Mouse (Mus musculus) liver, embryonic 16.5 days (tissue): ENCODE measurements around the gene Inava. TPM values are rescaled to one million over a fixed set of nuclear protein-coding genes. Genes with fewer than 3 reads are reported as not detected.

Source experiments
- ATAC-seq: fragments of 200-750 bp; cut with Nextera tagmentation; 2 replicates; pipeline ENCODE4 v1.8.0; 2017; ENCODE audit warnings: low read depth, mild to moderate bottlenecking, moderate number of reproducible peaks, moderate library complexity
- H3K27ac ChIP-seq: fragments of 300-500 bp; sonication (generic); 2 replicates; pipeline ENCODE4 v1.5.1; 2014; ENCODE audit warnings: mild to moderate bottlenecking, low read length
- H3K27me3 ChIP-seq: fragments of 300-500 bp; sonication (generic); 2 replicates; pipeline ENCODE4 v1.6.1; 2014; ENCODE audit warnings: low read depth, low read length, mixed read lengths; ENCODE audit not compliant: control insufficient read depth, insufficient read depth
- H3K36me3 ChIP-seq: fragments of 300-500 bp; sonication (generic); 2 replicates; pipeline ENCODE4 v1.6.1; 2014; ENCODE audit warnings: mild to moderate bottlenecking; ENCODE audit not compliant: control insufficient read depth, insufficient read depth
- H3K4me1 ChIP-seq: fragments of 300-500 bp; sonication (generic); 2 replicates; pipeline ENCODE4 v1.6.1; 2014; ENCODE audit warnings: low read depth, low read length, mixed read lengths; ENCODE audit not compliant: control insufficient read depth
- H3K4me2 ChIP-seq: fragments of 300-500 bp; sonication (generic); 2 replicates; pipeline ENCODE4 v1.6.1; 2014; ENCODE audit warnings: low read depth, low read length, mixed read lengths
- H3K4me3 ChIP-seq: fragments of 300-500 bp; sonication (generic); 2 replicates; pipeline ENCODE4 v1.5.1; 2014; ENCODE audit warnings: low read depth, mild to moderate bottlenecking, low read length
- H3K9ac ChIP-seq: fragments of 300-500 bp; sonication (generic); 2 replicates; pipeline ENCODE4 v1.6.1; 2014; ENCODE audit warnings: low read depth, low read length
- H3K9me3 ChIP-seq: fragments of 300-500 bp; sonication (generic); replicated peaks from 2 replicates; pipeline ENCODE4 v1.6.1; 2016; ENCODE audit warnings: low read length; ENCODE audit not compliant: control insufficient read depth
- WGBS: fragments of 180-500 bp; shearing (Covaris S2); extraction: QIAGEN DNeasy Blood & Tissue Kit; methylation state at CpG from one replicate; pipeline ENCODE4 v1.1.7; 2014; ENCODE audit not compliant: insufficient replicate concordance; 5-methylcytosine and 5-hydroxymethylcytosine counted together
- polyA plus RNA-seq: library from polyadenylated mRNA; unstranded; fragments of >200 nt; fragmentation: Nextera tagmentation; extraction: Ambion mirVana; gene quantifications from 2 replicates; pipeline ENCODE4 v1.2.1, GENCODE M21; 2015

The Inava gene
- polyA plus RNA-seq, 1 experiment from 2014 or later, result 0.44 TPM

DNA sequence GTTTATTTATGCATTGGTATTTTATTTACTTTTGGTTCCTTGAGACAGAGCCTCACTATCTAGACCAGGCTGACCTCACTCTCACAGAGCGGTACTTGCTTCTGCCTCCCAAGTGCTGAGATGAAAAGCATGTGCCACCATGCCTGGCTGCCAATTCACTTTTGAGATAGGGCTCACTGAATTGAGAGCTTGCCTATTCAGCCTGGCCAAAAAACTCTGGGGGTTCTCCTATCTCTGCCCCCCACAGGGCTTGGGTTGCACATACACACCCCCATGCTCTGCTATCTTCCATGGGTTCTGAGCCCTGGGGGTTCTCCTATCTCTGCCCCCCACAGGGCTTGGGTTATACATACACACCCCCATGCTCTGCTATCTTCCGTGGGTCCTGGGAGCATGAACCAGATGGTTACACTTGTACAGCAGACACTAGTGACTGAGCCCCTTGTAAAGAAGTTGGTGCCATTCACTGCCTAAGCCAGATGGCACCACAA, 54.5 kb downstream of the Inava start:
- Histone ChIP-seq H3K4me3 (no peak overlapping the region), H3K36me3 (no peaks in the 10 kb centered on the region), H3K27ac (peak overlapping the region; percentile 31; the same call in 1 of the 2 replicates), H3K4me2 (no peak overlapping the region), H3K27me3 (no peaks in the 10 kb centered on the region), H3K9me3 (no peaks in the 10 kb centered on the region), H3K9ac (no peak overlapping the region), H3K4me1 (peaks cover 30% of the 10 kb centered on the region)
- ATAC-seq, result peak; percentile 80
- 27% methylated on average over 2 of the region's 2 CpGs for WGBS

DNA sequence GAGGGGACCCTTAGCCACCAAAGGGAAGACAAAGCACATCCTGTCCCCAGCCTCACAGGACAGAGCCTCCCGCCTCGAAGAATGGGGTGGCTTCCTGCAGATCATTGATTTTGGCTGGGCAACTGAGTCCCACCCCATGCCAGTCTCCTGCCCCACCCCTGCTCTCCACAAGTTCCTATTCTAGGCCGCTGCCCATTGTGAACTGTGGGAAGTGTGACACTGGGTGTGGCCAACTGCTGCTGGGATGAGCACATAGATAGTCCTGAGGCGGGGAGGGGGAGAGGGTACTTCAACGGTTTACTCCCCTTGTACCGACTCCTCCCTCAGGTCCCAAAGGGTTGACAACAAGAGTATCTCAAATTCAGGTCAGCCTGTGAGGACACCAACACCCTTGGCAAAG, 55.3 kb downstream of the Inava start:
- 18% methylated on average over 6 of the region's 6 CpGs for WGBS
- Histone ChIP-seq H3K27me3 (no peaks in the 10 kb centered on the region), H3K9ac (no peak overlapping the region), H3K4me3 (no peak overlapping the region), H3K9me3 (no peaks in the 10 kb centered on the region), H3K4me1 (peaks cover 38% of the 10 kb centered on the region), H3K27ac (no peak overlapping the region; the same call in 1 of the 2 replicates), H3K36me3 (no peaks in the 10 kb centered on the region), H3K4me2 (no peak overlapping the region)
- peak; percentile 70 for ATAC-seq

DNA sequence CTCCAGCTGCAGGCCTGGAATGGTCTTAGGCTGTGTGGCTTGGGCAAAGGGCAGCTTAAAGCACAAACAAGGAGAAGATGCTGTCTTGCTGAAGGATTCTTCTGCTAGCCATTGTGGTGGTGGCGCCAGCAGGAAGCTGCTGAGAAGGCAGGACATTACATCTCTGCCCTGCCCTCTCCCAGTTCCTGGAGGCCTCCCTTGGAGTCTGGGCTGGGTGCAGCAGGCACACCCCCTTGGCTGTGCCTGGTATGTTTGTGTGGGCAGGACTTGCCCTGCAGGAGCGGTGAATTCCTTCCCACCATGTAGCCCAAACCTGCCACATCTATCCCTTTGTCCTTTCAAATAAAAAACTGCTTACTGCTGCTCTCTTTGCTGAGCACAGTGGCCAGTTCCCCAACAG, 57.0 kb downstream of the Inava start:
- H3K9ac ChIP-seq, result no peak overlapping the region
- no peak for ATAC-seq
- H3K4me1 ChIP-seq, result peaks cover 41% of the 10 kb centered on the region
- 62% methylated on average over 2 of the region's 2 CpGs for WGBS
- no peak overlapping the region for H3K27ac ChIP-seq
- no peaks in the 10 kb centered on the region for H3K9me3 ChIP-seq
- H3K36me3 ChIP-seq, result no peaks in the 10 kb centered on the region
- no peak overlapping the region for H3K4me3 ChIP-seq
- H3K4me2 ChIP-seq, result no peak overlapping the region
- no peaks in the 10 kb centered on the region for H3K27me3 ChIP-seq

DNA sequence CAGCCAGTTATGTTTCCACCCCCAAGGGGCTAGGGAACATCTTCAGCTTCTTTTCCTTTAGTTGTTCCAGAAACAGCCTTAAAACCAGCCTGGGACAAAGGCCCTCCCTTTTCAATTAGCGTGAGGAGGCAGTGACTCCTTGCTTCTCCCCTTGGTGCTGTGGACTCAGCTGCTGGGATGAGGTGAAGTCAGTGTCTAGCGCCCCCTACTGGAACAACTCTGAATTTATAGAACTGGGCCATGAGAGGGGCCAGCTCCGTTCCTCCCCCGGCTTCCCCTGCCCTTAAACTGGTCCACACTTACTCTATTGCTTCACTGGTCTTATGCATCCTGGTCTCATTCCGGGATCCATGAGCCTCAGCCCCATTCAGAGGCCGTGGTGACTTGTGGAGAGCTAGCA, 58.9 kb downstream of the Inava start:
- Histone ChIP-seq H3K9me3 (no peaks in the 10 kb centered on the region), H3K27me3 (no peaks in the 10 kb centered on the region), H3K4me2 (no peak overlapping the region), H3K4me3 (no peak overlapping the region), H3K27ac (no peak overlapping the region), H3K36me3 (no peaks in the 10 kb centered on the region; the same call in 1 of the 2 replicates), H3K4me1 (peaks cover 40% of the 10 kb centered on the region), H3K9ac (no peak overlapping the region)
- 26% methylated on average over 6 of the region's 6 CpGs for WGBS
- ATAC-seq, result no peak

DNA sequence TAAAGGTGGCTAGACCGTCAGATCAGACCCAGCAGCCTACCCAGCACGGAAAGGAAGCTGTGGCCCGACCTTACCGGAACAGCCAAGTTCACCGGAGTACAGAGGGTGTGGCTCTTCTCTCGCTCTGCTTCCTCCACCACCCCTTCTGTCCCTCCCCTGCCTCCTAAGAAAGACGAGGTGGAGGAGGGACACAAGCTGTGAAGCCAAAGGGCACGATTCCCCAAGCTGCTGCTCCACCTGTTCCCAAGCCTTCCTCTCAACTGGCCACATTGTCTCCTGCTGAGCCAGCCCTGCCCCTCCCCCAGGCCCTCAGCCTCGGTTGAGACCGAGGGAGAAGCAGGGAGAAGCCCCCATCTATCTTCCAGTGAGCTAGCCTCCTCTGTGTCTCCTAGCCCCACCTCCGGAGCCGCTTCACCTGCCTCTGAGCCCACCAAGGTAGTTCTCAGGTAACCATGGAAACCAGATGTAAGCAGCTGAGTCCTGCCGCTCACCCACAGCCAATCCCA, 59.9 kb downstream of the Inava start:
- peak overlapping the region; percentile 5; the same call in 1 of the 2 replicates for H3K9ac ChIP-seq
- peak overlapping the region; percentile 28 for H3K4me3 ChIP-seq
- no peak for ATAC-seq
- no peaks in the 10 kb centered on the region for H3K27me3 ChIP-seq
- H3K4me1 ChIP-seq, result peaks cover 33% of the 10 kb centered on the region
- H3K36me3 ChIP-seq, result no peaks in the 10 kb centered on the region; the same call in 1 of the 2 replicates
- H3K9me3 ChIP-seq, result no peaks in the 10 kb centered on the region
- no peak overlapping the region for H3K27ac ChIP-seq
- H3K4me2 ChIP-seq, result peak overlapping the region; percentile 50
- WGBS, result 17% methylated on average over 13 of the region's 13 CpGs

DNA sequence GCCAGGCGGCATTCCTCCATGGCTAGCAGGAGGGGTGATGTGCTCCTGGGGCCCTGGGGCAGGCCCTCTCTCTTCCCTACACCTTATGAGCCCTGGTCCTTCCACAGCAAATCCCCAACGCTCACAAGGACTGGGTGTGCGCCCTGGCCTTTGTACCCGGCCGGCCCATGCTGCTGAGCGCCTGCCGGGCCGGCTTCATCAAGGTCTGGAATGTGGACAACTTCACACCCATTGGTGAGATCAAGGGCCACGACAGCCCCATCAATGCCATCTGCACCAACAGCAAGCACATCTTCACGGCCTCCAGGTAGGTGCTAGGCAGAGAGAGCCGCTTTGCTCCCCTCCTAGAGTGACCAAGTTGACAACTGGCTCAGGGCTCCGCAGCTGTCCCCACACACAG, 61.4 kb downstream of the Inava start:
- Histone ChIP-seq H3K9ac (no peak overlapping the region), H3K4me3 (no peak overlapping the region), H3K36me3 (no peaks in the 10 kb centered on the region; the same call in 1 of the 2 replicates), H3K4me2 (no peak overlapping the region), H3K27me3 (no peaks in the 10 kb centered on the region), H3K4me1 (peaks cover 19% of the 10 kb centered on the region), H3K27ac (no peak overlapping the region), H3K9me3 (no peaks in the 10 kb centered on the region)
- no peak for ATAC-seq
- 82% methylated on average over 12 of the region's 12 CpGs for WGBS

DNA sequence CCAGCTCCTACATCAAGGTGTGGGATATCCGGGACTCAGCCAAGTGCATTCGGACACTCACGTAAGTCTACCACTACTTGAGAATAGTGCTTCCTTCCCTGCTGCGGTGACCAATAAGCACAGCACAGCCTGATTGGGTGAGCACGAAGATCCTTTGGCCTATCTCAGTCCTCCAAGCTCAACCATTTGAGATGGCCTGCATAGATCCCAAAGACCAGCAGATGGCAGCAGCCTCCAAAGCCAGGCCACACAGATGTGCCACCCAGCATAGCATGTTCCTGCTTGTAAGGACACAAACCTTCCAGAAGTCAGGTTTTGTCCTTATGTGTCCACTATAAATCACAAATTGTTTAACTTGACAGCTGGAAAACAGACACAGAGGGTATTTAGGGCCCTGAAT, 64.0 kb downstream of the Inava start:
- H3K4me3 ChIP-seq, result no peak overlapping the region
- ATAC-seq, result peak; percentile 56
- WGBS, result 9% methylated on average over 5 of the region's 5 CpGs
- no peaks in the 10 kb centered on the region for H3K27me3 ChIP-seq
- no peaks in the 10 kb centered on the region; the same call in 1 of the 2 replicates for H3K36me3 ChIP-seq
- peaks cover 16% of the 10 kb centered on the region for H3K4me1 ChIP-seq
- no peaks in the 10 kb centered on the region for H3K9me3 ChIP-seq
- H3K4me2 ChIP-seq, result 0 out of 2 replicates have a peak overlapping the region, but pooled peaks have one; percentile 13
- H3K27ac ChIP-seq, result no peak overlapping the region
- no peak overlapping the region for H3K9ac ChIP-seq

DNA sequence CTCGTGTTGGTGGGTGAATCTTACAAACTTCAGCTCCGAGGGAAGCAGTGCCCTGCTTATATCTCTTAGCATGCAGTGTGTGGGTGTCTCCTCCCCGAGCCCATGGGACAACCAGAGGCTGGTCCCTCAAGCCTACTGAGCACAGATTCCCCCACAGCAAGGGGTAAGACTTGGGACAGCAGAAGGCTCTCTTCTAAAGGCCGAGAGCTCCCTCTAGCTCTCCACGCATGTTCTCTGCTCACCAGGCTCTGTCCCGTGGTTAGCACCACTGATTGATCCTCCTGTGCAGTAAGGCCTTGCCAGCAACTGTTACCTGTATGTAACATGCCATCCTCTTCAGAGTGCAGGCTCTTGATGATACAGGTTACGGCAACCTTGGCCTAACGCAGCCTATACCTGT, 66.4 kb downstream of the Inava start:
- Histone ChIP-seq H3K4me1 (peaks cover 3% of the 10 kb centered on the region), H3K4me3 (no peak overlapping the region), H3K27ac (no peak overlapping the region), H3K27me3 (no peaks in the 10 kb centered on the region), H3K36me3 (no peaks in the 10 kb centered on the region; the same call in 1 of the 2 replicates), H3K9ac (no peak overlapping the region), H3K4me2 (no peak overlapping the region), H3K9me3 (no peaks in the 10 kb centered on the region)
- 58% methylated on average over 8 of the region's 8 CpGs for WGBS
- no peak for ATAC-seq

DNA sequence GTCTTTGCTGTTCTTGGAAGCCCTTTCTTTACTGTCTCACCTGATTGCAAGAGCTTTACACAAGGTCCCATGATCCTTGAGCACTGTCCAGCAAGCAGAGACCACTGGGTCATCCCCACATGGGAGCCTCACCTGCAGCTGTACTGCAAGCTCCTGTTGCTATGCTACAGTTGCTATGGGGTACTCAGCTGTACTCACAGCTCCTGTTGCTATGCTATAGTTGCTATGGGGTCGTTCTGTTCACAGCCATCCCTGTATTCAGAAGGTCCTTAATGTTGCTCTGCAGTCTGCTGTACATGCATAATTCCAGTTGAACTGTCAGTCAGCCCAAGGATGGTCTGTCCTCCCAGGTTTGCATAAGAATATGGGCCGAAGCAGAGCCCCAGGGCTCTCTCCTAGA, 68.6 kb downstream of the Inava start:
- WGBS, result 66% methylated on average over 2 of the region's 2 CpGs
- H3K4me3 ChIP-seq, result no peak overlapping the region
- H3K4me1 ChIP-seq, result peaks cover 3% of the 10 kb centered on the region
- H3K4me2 ChIP-seq, result no peak overlapping the region
- no peak for ATAC-seq
- no peak overlapping the region for H3K9ac ChIP-seq
- H3K27ac ChIP-seq, result no peak overlapping the region
- no peaks in the 10 kb centered on the region for H3K27me3 ChIP-seq
- no peaks in the 10 kb centered on the region for H3K36me3 ChIP-seq
- H3K9me3 ChIP-seq, result no peaks in the 10 kb centered on the region
